Mouse (Mus musculus): ENCODE results near the gene Crisp4.

The Crisp4 gene

GRCm38 (mm10) chr1:18145802-18146201 lies at the start of gene Crisp4:
TSS of gene Crisp4 (minus strand) at chr1:18145902.
- DNase-seq, result no peak

- DNase-seq, result no peak
These were observed 46.0 kb upstream of the Crisp4 start for GRCm38 (mm10) chr1:18191719-18192118.

- DNase-seq, result no peak
These were observed 45.3 kb upstream of the Crisp4 start for GRCm38 (mm10) chr1:18190714-18191712.

GRCm38 (mm10) chr1:18181167-18181566 lies 35.5 kb upstream of the Crisp4 start:
- DNase-seq, result peak; percentile 19 to 21

GRCm38 (mm10) chr1:18170573-18170972 lies 24.9 kb upstream of the Crisp4 start:
- DNase-seq, result no peak

GRCm38 (mm10) chr1:18168261-18168660 lies 22.6 kb upstream of the Crisp4 start:
- DNase-seq, result peak; percentile 47 to 48

- no peak for DNase-seq
These were observed 13.4 kb upstream of the Crisp4 start for GRCm38 (mm10) chr1:18159082-18159481.

GRCm38 (mm10) chr1:18148211-18148610 lies 2.5 kb upstream of the Crisp4 start:
- DNase-seq, result no peak

- no peak for DNase-seq
These were observed 14.0 kb downstream of the Crisp4 start for GRCm38 (mm10) chr1:18131691-18132090.

- DNase-seq, result no peak
These were observed 15.7 kb downstream of the Crisp4 start for GRCm38 (mm10) chr1:18129983-18130382.

GRCm38 (mm10) chr1:18106720-18107355 lies 38.9 kb downstream of the Crisp4 start:
- no peak for DNase-seq

GRCm38 (mm10) chr1:18105866-18106529 lies 39.7 kb downstream of the Crisp4 start:
- peak in 1 of 2 experiments; percentile 16 for DNase-seq

- DNase-seq, result no peak
These were observed 40.5 kb downstream of the Crisp4 start for GRCm38 (mm10) chr1:18105029-18105865.

All from cerebellum, postnatal 36 days (tissue).